Mouse (Mus musculus): ENCODE measurements at regions not wholly inside any gene's neighbourhood (a gene's known extent, or its start where the extent isn't known, plus 50 kb on each side); places are given as distances from the start of the nearest gene placed in this dataset.

- DNase-seq (ENCODE audit: low spot score in 2 of 2), result no peak
Observed at GRCm38 (mm10) chr19:15230129-15230927, 632.5 kb upstream of the Tle4 start.

- no peak for DNase-seq (ENCODE audit: low spot score in 2 of 2)
Observed at GRCm38 (mm10) chr19:15217387-15217786, 619.5 kb upstream of the Tle4 start.

GRCm38 (mm10) chr19:15214651-15215050, 616.8 kb upstream of the Tle4 start:
- no peak for DNase-seq (ENCODE audit: low spot score in 2 of 2)

GRCm38 (mm10) chr19:15212881-15213280, 615.0 kb upstream of the Tle4 start:
- no peak for DNase-seq (ENCODE audit: low spot score in 2 of 2)

GRCm38 (mm10) chr19:15203039-15203438, 605.2 kb upstream of the Tle4 start:
- no peak for DNase-seq (ENCODE audit: low spot score in 2 of 2)

- DNase-seq (ENCODE audit: low spot score in 2 of 2), result peak in 1 of 2 experiments; percentile 15
Observed at GRCm38 (mm10) chr19:15201262-15201661, 603.4 kb upstream of the Tle4 start.

- no peak for DNase-seq (ENCODE audit: low spot score in 2 of 2)
Observed at GRCm38 (mm10) chr19:15200792-15201191, 602.9 kb upstream of the Tle4 start.

GRCm38 (mm10) chr19:15200361-15200760, 602.5 kb upstream of the Tle4 start:
- no peak for DNase-seq (ENCODE audit: low spot score in 2 of 2)

- peak; percentile 44 to 48 for DNase-seq (ENCODE audit: low spot score in 2 of 2)
Observed at GRCm38 (mm10) chr19:15199692-15200091, 601.8 kb upstream of the Tle4 start.

GRCm38 (mm10) chr19:15175221-15175620, 577.4 kb upstream of the Tle4 start:
- no peak for DNase-seq (ENCODE audit: low spot score in 2 of 2)

GRCm38 (mm10) chr19:15173301-15173700, 575.5 kb upstream of the Tle4 start:
- peak; percentile 6 to 41 for DNase-seq (ENCODE audit: low spot score in 2 of 2)

- no peak for DNase-seq (ENCODE audit: low spot score in 2 of 2)
Observed at GRCm38 (mm10) chr19:15167184-15167583, 569.3 kb upstream of the Tle4 start.

GRCm38 (mm10) chr19:15160641-15161040, 562.8 kb upstream of the Tle4 start:
- no peak for DNase-seq (ENCODE audit: low spot score in 2 of 2)

GRCm38 (mm10) chr19:15158653-15159052, 560.8 kb upstream of the Tle4 start:
- DNase-seq (ENCODE audit: low spot score in 2 of 2), result peak; percentile 4 to 17

- no peak for DNase-seq (ENCODE audit: low spot score in 2 of 2)
Observed at GRCm38 (mm10) chr19:15158177-15158576, 560.3 kb upstream of the Tle4 start.

- no peak for DNase-seq (ENCODE audit: low spot score in 2 of 2)
Observed at GRCm38 (mm10) chr19:15154693-15155092, 556.8 kb upstream of the Tle4 start.

- no peak for DNase-seq (ENCODE audit: low spot score in 2 of 2)
Observed at GRCm38 (mm10) chr19:15146325-15146724, 548.5 kb upstream of the Tle4 start.

- DNase-seq (ENCODE audit: low spot score in 2 of 2), result no peak
Observed at GRCm38 (mm10) chr19:15127122-15127521, 529.3 kb upstream of the Tle4 start.

GRCm38 (mm10) chr19:15108441-15109026, 510.7 kb upstream of the Tle4 start:
- no peak for DNase-seq (ENCODE audit: low spot score in 2 of 2)

GRCm38 (mm10) chr19:15095054-15095453, 497.2 kb upstream of the Tle4 start:
- DNase-seq (ENCODE audit: low spot score in 2 of 2), result no peak

- no peak for DNase-seq (ENCODE audit: low spot score in 2 of 2)
Observed at GRCm38 (mm10) chr19:15093534-15093933, 495.7 kb upstream of the Tle4 start.

GRCm38 (mm10) chr19:15080638-15081037, 482.8 kb upstream of the Tle4 start:
- no peak for DNase-seq (ENCODE audit: low spot score in 2 of 2)

- DNase-seq (ENCODE audit: low spot score in 2 of 2), result no peak
Observed at GRCm38 (mm10) chr19:15057801-15058200, 459.9 kb upstream of the Tle4 start.

All from layer of hippocampus, adult 8-10 months (tissue).